Mouse (Mus musculus): ENCODE measurements around the gene Pknox2. TPM values are rescaled to one million over a fixed set of nuclear protein-coding genes. Genes with fewer than 3 reads are reported as not detected.

Pknox2 gene
- total RNA-seq, 1 experiment, result 1.8 TPM

DNA sequence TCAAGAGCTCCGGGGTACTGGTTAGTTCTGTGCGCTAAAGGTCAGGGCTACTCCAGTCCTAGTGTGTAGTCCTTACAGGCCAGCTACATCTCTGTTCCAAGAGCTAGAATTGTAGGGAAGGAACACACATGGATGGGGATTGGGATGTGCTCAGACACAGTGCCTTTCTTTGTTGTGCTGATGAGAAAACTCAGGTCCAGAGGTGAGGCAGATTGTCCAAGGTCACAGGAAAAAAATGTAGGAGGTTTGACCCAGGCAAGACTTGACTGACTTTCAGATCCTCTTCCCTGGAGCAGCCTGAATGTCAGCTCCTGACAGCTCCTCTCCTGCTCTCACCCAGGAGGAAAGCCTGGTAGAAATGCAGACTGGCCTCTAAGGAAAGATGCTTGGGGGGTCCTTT is 29.7 kb downstream of the Pknox2 start:
- Histone ChIP-seq H3K27ac (ENCODE audit: insufficient read depth, low read depth, low read length, poor library complexity, severe bottlenecking) (no peak overlapping the region), H3K4me1 (ENCODE audit: control insufficient read depth in 2 of 2, insufficient read depth in 2 of 2, low read length in 2 of 2, poor library complexity in 1 of 2) (peaks cover 2 to 8% of the 10 kb centered on the region in 2 experiments; a peak in 3 of 4 replicates)
- TF ChIP-seq ZNF384 (IDR thresholded peaks at IDR 0.05; ENCODE audit: low read depth, low read length), result 0 out of 2 replicates have a peak, but pooled peaks have one; percentile 52
- no peak for TF ChIP-seq ZC3H11A (IDR thresholded peaks at IDR 0.05; ENCODE audit: borderline replicate concordance, low read depth, low read length)
- TF ChIP-seq MAFK (IDR thresholded peaks at IDR 0.05; ENCODE audit: insufficient read depth, low read depth, low read length), result no peak

DNA sequence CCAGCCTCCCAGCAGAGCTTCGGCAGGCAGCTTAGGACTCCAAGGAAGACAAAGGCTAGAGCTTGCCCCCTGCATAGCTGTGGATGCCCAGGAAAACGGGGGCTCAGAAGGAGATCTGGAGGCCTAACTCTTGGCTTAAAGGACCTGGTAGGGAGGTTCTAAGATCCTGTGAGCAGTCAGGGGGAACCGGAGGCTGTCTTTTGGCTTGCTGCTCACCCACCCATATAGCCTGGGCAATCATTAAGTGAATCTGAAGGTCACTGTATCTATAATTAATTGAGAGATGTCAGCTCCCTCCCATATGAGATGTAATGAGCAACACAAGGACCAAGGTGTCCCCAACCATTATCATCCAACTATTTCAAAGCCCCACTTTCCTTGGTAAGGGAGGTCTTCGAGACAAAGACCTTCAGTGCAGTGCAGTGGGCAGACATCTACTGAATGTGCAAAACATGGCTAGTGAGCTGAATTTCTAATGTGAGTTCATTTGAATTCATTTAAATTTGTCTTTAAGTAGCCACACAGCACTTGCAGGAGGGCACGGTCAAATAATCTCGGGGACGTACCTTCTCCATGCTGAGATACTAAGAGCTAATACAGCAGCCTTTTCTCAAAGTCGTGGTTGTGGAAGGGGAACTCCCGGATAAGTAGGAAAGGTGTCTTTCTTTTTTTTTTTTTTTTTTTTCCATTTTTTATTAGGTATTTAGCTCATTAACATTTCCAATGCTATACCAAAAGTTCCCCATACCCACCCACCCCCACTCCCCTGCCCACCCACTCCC is 30.4 kb downstream of the Pknox2 start:
- no peaks in the 10 kb centered on the region for H3K36me3 ChIP-seq (ENCODE audit: control insufficient read depth, insufficient read depth, low read length, poor library complexity, severe bottlenecking)
- no peaks in the 10 kb centered on the region for H3K9me3 ChIP-seq (ENCODE audit: control insufficient read depth, insufficient read depth, low read depth, low read length)
- no peak overlapping the region for H3K4me3 ChIP-seq (ENCODE audit: insufficient read depth in 1 of 2, low read depth in 1 of 2, low read length in 2 of 2, poor library complexity in 1 of 2, severe bottlenecking in 1 of 2)
- in situ Hi-C loops (cut with MboI; ENCODE audit: low sequenced_read_pairs in 2 of 2, unreplicated experiment in 2 of 2), result no loop called here
- H3K9ac ChIP-seq (ENCODE audit: insufficient read depth, low read depth, low read length, poor library complexity, severe bottlenecking), result no peak overlapping the region
- H3K27ac ChIP-seq (ENCODE audit: insufficient read depth, low read depth, low read length, poor library complexity, severe bottlenecking), result no peak overlapping the region
- peaks cover 2 to 8% of the 10 kb centered on the region in 2 experiments; a peak in 3 of 4 replicates for H3K4me1 ChIP-seq (ENCODE audit: control insufficient read depth in 2 of 2, insufficient read depth in 2 of 2, low read length in 2 of 2, poor library complexity in 1 of 2)
- DNase-seq (ENCODE audit: low read depth, low spot score), result no peak
- no peak for TF ChIP-seq ZC3H11A (IDR thresholded peaks at IDR 0.05; ENCODE audit: borderline replicate concordance, low read depth, low read length)
- TF ChIP-seq MAFK (IDR thresholded peaks at IDR 0.05; ENCODE audit: insufficient read depth, low read depth, low read length), result no peak
- no peak for TF ChIP-seq HCFC1 (IDR thresholded peaks at IDR 0.05; ENCODE audit: borderline replicate concordance, insufficient read depth, low read length)
- no peak for TF ChIP-seq CHD2 (IDR thresholded peaks at IDR 0.05; ENCODE audit: low read depth, low read length)
- TF ChIP-seq ZNF384 (IDR thresholded peaks at IDR 0.05; ENCODE audit: low read depth, low read length), result no peak

More for the DNA sequence above, 29.7 kb downstream of the Pknox2 start:
- H3K36me3 ChIP-seq (ENCODE audit: control insufficient read depth, insufficient read depth, low read length, poor library complexity, severe bottlenecking), result no peaks in the 10 kb centered on the region
- H3K9me3 ChIP-seq (ENCODE audit: control insufficient read depth, insufficient read depth, low read depth, low read length), result no peaks in the 10 kb centered on the region
- in situ Hi-C loops (cut with MboI; ENCODE audit: low sequenced_read_pairs in 2 of 2, unreplicated experiment in 2 of 2), result no loop called here
- no peak for DNase-seq (ENCODE audit: low read depth, low spot score)
- H3K4me3 ChIP-seq (ENCODE audit: insufficient read depth in 1 of 2, low read depth in 1 of 2, low read length in 2 of 2, poor library complexity in 1 of 2, severe bottlenecking in 1 of 2), result no peak overlapping the region
- no peak overlapping the region for H3K9ac ChIP-seq (ENCODE audit: insufficient read depth, low read depth, low read length, poor library complexity, severe bottlenecking)

DNA sequence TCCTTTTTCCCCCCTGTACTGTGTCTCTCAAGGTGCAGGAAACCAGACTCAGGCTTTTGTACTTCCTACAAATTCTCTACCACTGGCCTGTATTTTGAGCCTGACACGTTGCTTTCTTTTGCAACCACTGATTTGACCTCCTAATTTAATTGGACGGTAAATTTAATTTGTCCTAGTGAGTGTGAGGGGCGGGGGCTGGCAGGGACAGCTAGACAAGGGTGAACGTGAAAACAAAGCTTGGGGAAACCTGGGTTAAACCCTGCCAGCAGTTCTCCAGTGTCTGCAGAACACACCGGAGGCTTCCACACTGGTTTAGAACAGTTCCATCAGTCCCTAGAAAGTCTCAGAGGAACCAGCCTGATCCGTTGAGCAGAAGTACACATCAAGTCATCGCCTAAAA is 31.4 kb downstream of the Pknox2 start:
- in situ Hi-C loops (cut with MboI; ENCODE audit: low sequenced_read_pairs in 2 of 2, unreplicated experiment in 2 of 2), result no loop called here
- H3K4me1 ChIP-seq (ENCODE audit: control insufficient read depth in 2 of 2, insufficient read depth in 2 of 2, low read length in 2 of 2, poor library complexity in 1 of 2), result peaks cover 2 to 8% of the 10 kb centered on the region in 2 experiments; a peak in 3 of 4 replicates
- DNase-seq (ENCODE audit: low read depth, low spot score), result no peak
- H3K36me3 ChIP-seq (ENCODE audit: control insufficient read depth, insufficient read depth, low read length, poor library complexity, severe bottlenecking), result no peaks in the 10 kb centered on the region
- TF ChIP-seq ZNF384 (IDR thresholded peaks at IDR 0.05; ENCODE audit: low read depth, low read length) (no peak), HCFC1 (IDR thresholded peaks at IDR 0.05; ENCODE audit: borderline replicate concordance, insufficient read depth, low read length) (no peak), MAFK (IDR thresholded peaks at IDR 0.05; ENCODE audit: insufficient read depth, low read depth, low read length) (no peak), CHD2 (IDR thresholded peaks at IDR 0.05; ENCODE audit: low read depth, low read length) (no peak), ZC3H11A (IDR thresholded peaks at IDR 0.05; ENCODE audit: borderline replicate concordance, low read depth, low read length) (no peak)
- no peak overlapping the region for H3K27ac ChIP-seq (ENCODE audit: insufficient read depth, low read depth, low read length, poor library complexity, severe bottlenecking)
- H3K9me3 ChIP-seq (ENCODE audit: control insufficient read depth, insufficient read depth, low read depth, low read length), result no peaks in the 10 kb centered on the region
- no peak overlapping the region for H3K4me3 ChIP-seq (ENCODE audit: insufficient read depth in 1 of 2, low read depth in 1 of 2, low read length in 2 of 2, poor library complexity in 1 of 2, severe bottlenecking in 1 of 2)
- no peak overlapping the region for H3K9ac ChIP-seq (ENCODE audit: insufficient read depth, low read depth, low read length, poor library complexity, severe bottlenecking)

DNA sequence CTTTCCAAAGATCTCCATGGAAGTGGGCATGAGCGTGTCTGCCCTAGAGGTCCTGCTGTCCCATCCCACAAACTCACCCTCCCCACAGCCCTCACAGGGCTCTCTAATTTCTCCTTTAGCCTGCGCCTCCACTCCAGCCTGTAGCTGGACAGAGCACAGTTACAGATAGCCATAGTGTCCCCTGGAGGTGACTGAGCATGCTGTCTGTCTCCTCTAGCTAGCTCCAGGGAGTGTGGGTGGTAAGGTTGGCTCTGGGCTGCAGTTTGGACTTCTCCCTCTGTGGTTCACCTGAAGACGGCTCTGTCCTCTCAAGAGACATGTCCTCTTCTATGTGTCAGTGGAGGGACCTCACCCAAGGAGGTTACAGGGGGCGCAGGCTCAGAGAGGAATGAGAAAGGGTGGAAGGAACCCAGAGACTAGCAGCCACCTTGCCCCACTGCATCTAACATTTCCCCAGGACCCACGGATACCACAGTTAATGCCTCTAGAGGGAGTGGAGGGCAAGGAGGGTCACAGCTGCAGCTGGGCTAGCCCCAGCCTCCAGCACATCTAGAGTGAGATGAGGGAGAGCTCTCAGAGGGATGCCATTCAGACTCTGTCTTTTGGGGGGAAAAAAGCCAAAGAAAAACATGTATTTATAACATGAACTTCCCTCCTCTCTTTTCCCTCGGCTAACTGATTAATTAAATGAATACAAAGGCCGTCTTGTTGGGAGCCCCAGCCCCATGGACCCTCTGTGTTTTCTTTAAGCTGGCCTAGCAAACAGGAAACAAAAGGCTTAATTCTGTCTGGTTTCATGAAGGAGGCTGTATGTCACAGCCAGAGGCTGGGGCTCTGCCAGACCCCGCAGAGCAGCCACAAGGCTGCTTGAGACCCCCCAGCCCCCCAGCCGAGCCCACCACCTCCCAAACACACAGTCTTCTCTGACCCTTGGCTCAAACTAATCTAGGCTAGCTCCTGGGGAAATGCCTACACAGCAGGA is 32.6 kb downstream of the Pknox2 start:
- Histone ChIP-seq H3K4me3 (ENCODE audit: insufficient read depth in 1 of 2, low read depth in 1 of 2, low read length in 2 of 2, poor library complexity in 1 of 2, severe bottlenecking in 1 of 2) (no peak overlapping the region), H3K27ac (ENCODE audit: insufficient read depth, low read depth, low read length, poor library complexity, severe bottlenecking) (no peak overlapping the region), H3K36me3 (ENCODE audit: control insufficient read depth, insufficient read depth, low read length, poor library complexity, severe bottlenecking) (no peaks in the 10 kb centered on the region), H3K9me3 (ENCODE audit: control insufficient read depth, insufficient read depth, low read depth, low read length) (no peaks in the 10 kb centered on the region), H3K4me1 (ENCODE audit: control insufficient read depth in 2 of 2, insufficient read depth in 2 of 2, low read length in 2 of 2, poor library complexity in 1 of 2) (peaks cover 2 to 8% of the 10 kb centered on the region in 2 experiments; a peak in 3 of 4 replicates), H3K9ac (ENCODE audit: insufficient read depth, low read depth, low read length, poor library complexity, severe bottlenecking) (no peak overlapping the region; the same call in 1 of the 2 replicates)
- in situ Hi-C loops (cut with MboI; ENCODE audit: low sequenced_read_pairs in 2 of 2, unreplicated experiment in 2 of 2), result no loop called here
- no peak for TF ChIP-seq ZNF384 (IDR thresholded peaks at IDR 0.05; ENCODE audit: low read depth, low read length)
- no peak for TF ChIP-seq HCFC1 (IDR thresholded peaks at IDR 0.05; ENCODE audit: borderline replicate concordance, insufficient read depth, low read length)
- TF ChIP-seq CHD2 (IDR thresholded peaks at IDR 0.05; ENCODE audit: low read depth, low read length), result no peak
- DNase-seq (ENCODE audit: low read depth, low spot score), result no peak

Data from ES-E14 (cell line).